Mouse (Mus musculus) intestine, postnatal 0 days (tissue): ENCODE measurements around the gene Ddah1. TPM values are rescaled to one million over a fixed set of nuclear protein-coding genes. Genes with fewer than 3 reads are reported as not detected.

Source experiments
- ATAC-seq: fragments of 200-750 bp; cut with Nextera tagmentation; 2 replicates; pipeline ENCODE4 v1.8.0; 2017; ENCODE audit warnings: mild to moderate bottlenecking, moderate TSS enrichment, moderate library complexity
- H3K27ac ChIP-seq: fragments of 300-500 bp; sonication (generic); 2 replicates; pipeline ENCODE4 v1.5.1; 2014; ENCODE audit warnings: mild to moderate bottlenecking, low read depth, low read length, moderate library complexity
- H3K27me3 ChIP-seq: fragments of 300-500 bp; sonication (generic); replicated peaks from 2 replicates; pipeline ENCODE4 v1.6.1; 2014; ENCODE audit warnings: low read length, mixed read lengths; ENCODE audit not compliant: control insufficient read depth, insufficient read depth
- H3K36me3 ChIP-seq: fragments of 300-500 bp; sonication (generic); 2 replicates; pipeline ENCODE4 v1.6.1; 2014; ENCODE audit warnings: mild to moderate bottlenecking, moderate library complexity; ENCODE audit not compliant: control insufficient read depth, insufficient read depth
- H3K4me1 ChIP-seq: fragments of 300-500 bp; sonication (generic); replicated peaks from 2 replicates; pipeline ENCODE4 v1.6.1; 2014; ENCODE audit warnings: antibody characterized with exemption, low read length, mixed read lengths; ENCODE audit not compliant: control insufficient read depth, insufficient read depth
- H3K4me2 ChIP-seq: fragments of 300-500 bp; sonication (generic); replicated peaks from 2 replicates; pipeline ENCODE4 v1.6.1; 2014; ENCODE audit warnings: low read depth, mild to moderate bottlenecking, moderate library complexity
- H3K4me3 ChIP-seq: fragments of 300-500 bp; sonication (generic); 2 replicates; pipeline ENCODE4 v1.5.1; 2014; ENCODE audit warnings: low read depth, low read length
- H3K9ac ChIP-seq: fragments of 300-500 bp; sonication (generic); 2 replicates; pipeline ENCODE4 v1.6.1; 2014; ENCODE audit warnings: mild to moderate bottlenecking, low read depth, low read length
- H3K9me3 ChIP-seq: fragments of 300-500 bp; sonication (generic); 2 replicates; pipeline ENCODE4 v1.6.1; 2016; ENCODE audit warnings: mixed run types; ENCODE audit not compliant: control insufficient read depth
- CTCF ChIP-seq: sonication (generic); IDR thresholded peaks from 2 replicates; pipeline ENCODE4 v1.5.1; 2016; ENCODE audit warnings: low read depth, mild to moderate bottlenecking, control low read depth, antibody characterized with exemption, moderate library complexity
- WGBS: fragments of 180-500 bp; shearing (Covaris S2); extraction: QIAGEN DNeasy Blood & Tissue Kit; methylation state at CpG from one replicate; pipeline ENCODE4 v1.1.7; 2014; 5-methylcytosine and 5-hydroxymethylcytosine counted together
- polyA plus RNA-seq: library from polyadenylated mRNA; unstranded; fragments of >200 nt; fragmentation: Nextera tagmentation; extraction: Ambion mirVana; gene quantifications from 2 replicates; pipeline ENCODE4 v1.2.1, GENCODE M21; 2015

The Ddah1 gene
- polyA plus RNA-seq, 1 experiment from 2014 or later: 25.9 TPM

- no peak for TF ChIP-seq CTCF
- no peak overlapping the region for H3K9ac ChIP-seq
- no peaks in the 10 kb centered on the region for H3K9me3 ChIP-seq
- no peaks in the 10 kb centered on the region for H3K4me1 ChIP-seq
- WGBS: 48% methylated on average over 1 of the region's 1 CpGs
- H3K36me3 ChIP-seq: no peaks in the 10 kb centered on the region
- no peak overlapping the region for H3K27ac ChIP-seq
- no peak overlapping the region for H3K4me3 ChIP-seq
- no peak overlapping the region for H3K4me2 ChIP-seq
- no peak for ATAC-seq
- H3K27me3 ChIP-seq: no peaks in the 10 kb centered on the region
Observed at GRCm38 (mm10) chr3:145748626-145749025, 9.8 kb upstream of the Ddah1 start.

- no peak for ATAC-seq
- no peaks in the 10 kb centered on the region; the same call in 1 of the 2 replicates for H3K4me1 ChIP-seq
- H3K36me3 ChIP-seq: no peaks in the 10 kb centered on the region
- TF ChIP-seq CTCF: no peak
- no peak overlapping the region for H3K27ac ChIP-seq
- H3K4me2 ChIP-seq: no peak overlapping the region
- no peaks in the 10 kb centered on the region for H3K9me3 ChIP-seq
- no peak overlapping the region for H3K4me3 ChIP-seq
- no peak overlapping the region for H3K9ac ChIP-seq
- no peaks in the 10 kb centered on the region for H3K27me3 ChIP-seq
- 68% methylated on average over 8 of the region's 8 CpGs for WGBS
Observed at GRCm38 (mm10) chr3:145756457-145756856, 2.0 kb upstream of the Ddah1 start.

GRCm38 (mm10) chr3:145757177-145757576, 1.3 kb upstream of the Ddah1 start:
- no peak overlapping the region for H3K4me3 ChIP-seq
- peak overlapping the region; percentile 6; the same call in 1 of the 2 replicates for H3K4me2 ChIP-seq
- ATAC-seq: no peak
- H3K9me3 ChIP-seq: no peaks in the 10 kb centered on the region
- no peaks in the 10 kb centered on the region; the same call in 1 of the 2 replicates for H3K4me1 ChIP-seq
- 28% methylated on average over 8 of the region's 8 CpGs for WGBS
- no peaks in the 10 kb centered on the region for H3K36me3 ChIP-seq
- no peaks in the 10 kb centered on the region for H3K27me3 ChIP-seq
- no peak overlapping the region for H3K9ac ChIP-seq
- H3K27ac ChIP-seq: no peak overlapping the region
- no peak for TF ChIP-seq CTCF

- no peak overlapping the region for H3K9ac ChIP-seq
- no peak overlapping the region for H3K4me3 ChIP-seq
- H3K4me2 ChIP-seq: peak overlapping the region; percentile 99
- H3K9me3 ChIP-seq: no peaks in the 10 kb centered on the region
- H3K27ac ChIP-seq: no peak overlapping the region
- ATAC-seq: no peak
- WGBS: 47% methylated on average over 4 of the region's 4 CpGs
- no peak for TF ChIP-seq CTCF
- no peaks in the 10 kb centered on the region for H3K36me3 ChIP-seq
- no peaks in the 10 kb centered on the region for H3K27me3 ChIP-seq
- H3K4me1 ChIP-seq: no peaks in the 10 kb centered on the region; the same call in 1 of the 2 replicates
Observed at GRCm38 (mm10) chr3:145757844-145758243, 631 bp upstream of the Ddah1 start.

GRCm38 (mm10) chr3:145759379-145760209, 1.1 kb downstream of the Ddah1 start:
- ATAC-seq: no peak
- Histone ChIP-seq H3K4me1 (no peaks in the 10 kb centered on the region; the same call in 1 of the 2 replicates), H3K9me3 (no peaks in the 10 kb centered on the region), H3K4me3 (peak overlapping the region; percentile 42), H3K36me3 (no peaks in the 10 kb centered on the region), H3K4me2 (peak overlapping the region; percentile 99), H3K9ac (peak overlapping the region; percentile 47), H3K27ac (no peak overlapping the region), H3K27me3 (no peaks in the 10 kb centered on the region)
- TF ChIP-seq CTCF: no peak
- WGBS: 37% methylated on average over 14 of the region's 14 CpGs

GRCm38 (mm10) chr3:145760547-145760946, 2.1 kb downstream of the Ddah1 start:
- TF ChIP-seq CTCF: no peak
- no peak overlapping the region for H3K27ac ChIP-seq
- no peaks in the 10 kb centered on the region for H3K36me3 ChIP-seq
- no peaks in the 10 kb centered on the region for H3K27me3 ChIP-seq
- no peak overlapping the region for H3K9ac ChIP-seq
- no peaks in the 10 kb centered on the region for H3K9me3 ChIP-seq
- no peak overlapping the region for H3K4me3 ChIP-seq
- H3K4me2 ChIP-seq: no peak overlapping the region
- no peaks in the 10 kb centered on the region; the same call in 1 of the 2 replicates for H3K4me1 ChIP-seq
- WGBS: 86% methylated on average over 3 of the region's 3 CpGs
- no peak for ATAC-seq
